Comparison of ENCODE assay signal across 26 mouse cellular contexts in genomic region chr11:15096900-15097299, GRCm38 (mm10).
DNase-seq lines count a peak whose midpoint lies in the region; ATAC-seq and TF ChIP-seq lines count a peak whose summit lies in the region.
"Had no signal": no experiment of that assay in that cellular context is flagged by ENCODE, and none has a peak within 500 bp of the region (broad histone marks: within the 10 kb centered on the region; RNA-seq: fewer than 3 reads in every experiment).

No protein-coding gene starts in this region.

- H3K4me1 ChIP-seq in liver, embryonic 13.5 days (replicated peaks) = no peaks in the 10 kb centered on the region
- H3K4me1 ChIP-seq in liver, postnatal 0 days (ENCODE audit: insufficient read depth) = no peaks in the 10 kb centered on the region
- peaks cover 6 to 20% of the 10 kb centered on the region in 2 experiments for H3K4me1 ChIP-seq in MEL (ENCODE audit: control insufficient read depth in 1 of 2, insufficient read depth in 2 of 2, low read length in 2 of 2)
- H3K4me1 ChIP-seq: embryonic facial prominence, embryonic 12.5 days; embryonic facial prominence, embryonic 15.5 days; heart, embryonic 10.5 days; heart, embryonic 13.5 days had no signal

- TF ChIP-seq RAD21 in MEL (IDR thresholded peaks at IDR 0.05; ENCODE audit: low read depth, low read length) = no peak; the same call in 1 of the 2 replicates

- H3K4me3 ChIP-seq in liver, embryonic 13.5 days (replicated peaks) = no peak overlapping the region
- H3K4me3 ChIP-seq in liver, postnatal 0 days (ENCODE audit: low read depth, low read length) = no peak overlapping the region
- no peak overlapping the region for H3K4me3 ChIP-seq in MEL (ENCODE audit: control insufficient read depth in 1 of 2, insufficient read depth in 1 of 2, low read depth in 2 of 2, low read length in 2 of 2)
- H3K4me3 ChIP-seq: embryonic facial prominence, embryonic 12.5 days; embryonic facial prominence, embryonic 15.5 days; gastrocnemius, adult 2 months; heart, embryonic 10.5 days; heart, embryonic 13.5 days had no signal

- H3K9ac ChIP-seq in liver, embryonic 13.5 days = no peak overlapping the region
- H3K9ac ChIP-seq in liver, postnatal 0 days (replicated peaks) = no peak overlapping the region
- no peak overlapping the region for H3K9ac ChIP-seq in MEL (ENCODE audit: control insufficient read depth, low read depth, low read length, poor library complexity, severe bottlenecking)
- H3K9ac ChIP-seq: embryonic facial prominence, embryonic 12.5 days; embryonic facial prominence, embryonic 15.5 days; forebrain, postnatal 0 days; heart, embryonic 13.5 days had no signal

- DNase-seq in liver, embryonic 13.5 days = no peak
- DNase-seq in liver, postnatal 0 days = no peak
- peak; percentile 77 for DNase-seq in MEL (ENCODE audit: low read depth, low spot score)
- peak; percentile 15 for DNase-seq in c-Kit-positive CD71-positive TER-119-negative erythroid progenitor cells, embryonic 14.5 days (ENCODE audit: low read depth)
- DNase-seq in lung, postnatal 14 days = no peak
- no peak for DNase-seq in lung, postnatal 36 days
- DNase-seq in heart, adult 8-10 months (ENCODE audit: low spot score) = no peak
- DNase-seq: adrenal gland, adult 2 months; adrenal gland, postnatal 14 days; cerebellum, adult 18-20 months; cerebellum, adult 9-11 months; cerebellum, postnatal 25 days; forebrain, postnatal 0 days; gastrocnemius, adult 2 months; gastrocnemius, postnatal 14 days; heart, adult 18-20 months; heart, postnatal 14 days; heart, postnatal 4 days had no signal

- no peak overlapping the region for H3K27ac ChIP-seq in liver, embryonic 13.5 days
- H3K27ac ChIP-seq in liver, postnatal 0 days (ENCODE audit: low read depth) = no peak overlapping the region
- peak overlapping the region; percentile 71 for H3K27ac ChIP-seq in MEL (ENCODE audit: control insufficient read depth, low read depth, low read length)
- H3K27ac ChIP-seq: embryonic facial prominence, embryonic 12.5 days; embryonic facial prominence, embryonic 15.5 days; gastrocnemius, adult 2 months; heart, embryonic 10.5 days; heart, embryonic 13.5 days had no signal

- no peaks in the 10 kb centered on the region for H3K27me3 ChIP-seq in liver, embryonic 13.5 days
- H3K27me3 ChIP-seq in liver, postnatal 0 days (ENCODE audit: insufficient read depth, low read length) = no peaks in the 10 kb centered on the region
- H3K27me3 ChIP-seq in MEL (ENCODE audit: control insufficient read depth in 1 of 2, insufficient read depth in 2 of 2, low read length in 2 of 2) = no peaks in the 10 kb centered on the region
- H3K27me3 ChIP-seq: embryonic facial prominence, embryonic 12.5 days; embryonic facial prominence, embryonic 15.5 days; heart, embryonic 13.5 days had no signal

- H3K4me2 ChIP-seq in liver, embryonic 13.5 days = no peak overlapping the region
- H3K4me2 ChIP-seq in liver, postnatal 0 days (ENCODE audit: low read depth, low read length) = no peak overlapping the region
- H3K4me2 ChIP-seq: embryonic facial prominence, embryonic 12.5 days; embryonic facial prominence, embryonic 15.5 days; heart, embryonic 13.5 days had no signal

- H3K36me3 ChIP-seq in liver, embryonic 13.5 days = no peaks in the 10 kb centered on the region
- H3K36me3 ChIP-seq in liver, postnatal 0 days (replicated peaks; ENCODE audit: insufficient read depth, low read length) = no peaks in the 10 kb centered on the region
- peaks cover 0 to 16% of the 10 kb centered on the region in 2 experiments; a peak in 2 of 4 replicates for H3K36me3 ChIP-seq in MEL (ENCODE audit: control insufficient read depth in 1 of 2, insufficient read depth in 2 of 2, low read length in 2 of 2)
- H3K36me3 ChIP-seq: embryonic facial prominence, embryonic 12.5 days; embryonic facial prominence, embryonic 15.5 days; heart, embryonic 10.5 days; heart, embryonic 13.5 days had no signal

- no peak for TF ChIP-seq CTCF in liver, postnatal 0 days (IDR thresholded peaks at IDR 0.05; ENCODE audit: low read depth)
- no peak for TF ChIP-seq CTCF in MEL (IDR thresholded peaks at IDR 0.05 in 2 of 3, conservative IDR thresholded peaks at IDR 0.05 in 1 of 3; ENCODE audit: control insufficient read depth in 1 of 3, insufficient read depth in 1 of 3, low read depth in 2 of 3, low read length in 3 of 3, poor library complexity in 1 of 3, severe bottlenecking in 1 of 3)

- no peaks in the 10 kb centered on the region for H3K9me3 ChIP-seq in liver, embryonic 13.5 days (replicated peaks)
- no peaks in the 10 kb centered on the region for H3K9me3 ChIP-seq in liver, postnatal 0 days (ENCODE audit: low read length)
- no peaks in the 10 kb centered on the region for H3K9me3 ChIP-seq in MEL (replicated peaks; ENCODE audit: insufficient read depth, low read length)
- H3K9me3 ChIP-seq: embryonic facial prominence, embryonic 12.5 days; embryonic facial prominence, embryonic 15.5 days; heart, embryonic 10.5 days; heart, embryonic 13.5 days had no signal

- TF ChIP-seq POLR2A in MEL (IDR thresholded peaks at IDR 0.05; ENCODE audit: control insufficient read depth in 1 of 2, insufficient read depth in 1 of 2, low read depth in 1 of 2, low read length in 2 of 2, poor library complexity in 1 of 2) = no peak

- no peaks in the 10 kb centered on the region for H3K79me2 ChIP-seq in MEL (ENCODE audit: control insufficient read depth, insufficient read depth, low read length, poor library complexity)

- TF ChIP-seq EP300 in liver, postnatal 0 days (IDR thresholded peaks at IDR 0.05; ENCODE audit: low read depth) = no peak
- TF ChIP-seq EP300 in MEL (IDR thresholded peaks at IDR 0.05; ENCODE audit: low read depth in 1 of 2, low read length in 2 of 2) = peak; percentile 98 to 99

- ATAC-seq in liver, embryonic 13.5 days (ENCODE audit: low read depth) = peak; percentile 58; the same call in 1 of the 2 replicates
- ATAC-seq in liver, postnatal 0 days = no peak
- peak; percentile 57 for ATAC-seq in megakaryocyte progenitor cell, adult 5-6 weeks (replicated peaks; ENCODE audit: poor library complexity)
- ATAC-seq: CD4-positive, CD25-positive, alpha-beta regulatory T cell, adult 4 months; forebrain, embryonic 14.5 days; forebrain, postnatal 0 days; hindbrain, embryonic 16.5 days had no signal

TF ChIP-seq in MEL, 35 proteins besides CTCF, POLR2A, EP300 and RAD21 (continues in another document):
- no peak for TF ChIP-seq GABPA (IDR thresholded peaks at IDR 0.05; ENCODE audit: low read depth, low read length)
- TF ChIP-seq E2F4 (IDR thresholded peaks at IDR 0.05; ENCODE audit: borderline replicate concordance, low read depth, low read length) = no peak
- peak; percentile 96 for TF ChIP-seq ZNF384 (IDR thresholded peaks at IDR 0.05; ENCODE audit: low read depth, low read length)
- TF ChIP-seq CHD1 (IDR thresholded peaks at IDR 0.05; ENCODE audit: low read depth, low read length) = no peak
- peak; percentile 83 for TF ChIP-seq SIN3A (IDR thresholded peaks at IDR 0.05; ENCODE audit: low read length)
- no peak for TF ChIP-seq ZMIZ1 (IDR thresholded peaks at IDR 0.05; ENCODE audit: low read depth, low read length)
- peak; percentile 98 for TF ChIP-seq GATA1 (IDR thresholded peaks at IDR 0.05; ENCODE audit: low read depth, low read length)
- no peak for TF ChIP-seq ELF1 (IDR thresholded peaks at IDR 0.05; ENCODE audit: low read depth, low read length)
- TF ChIP-seq USF1 (IDR thresholded peaks at IDR 0.05; ENCODE audit: low read depth, low read length) = peak; percentile 35; the same call in 1 of the 2 replicates
- TF ChIP-seq USF2 (IDR thresholded peaks at IDR 0.05; ENCODE audit: borderline replicate concordance in 1 of 2, insufficient read depth in 1 of 2, low read depth in 1 of 2, low read length in 2 of 2) = no peak
- TF ChIP-seq TBP (IDR thresholded peaks at IDR 0.05; ENCODE audit: low read depth, low read length) = no peak
- peak; percentile 77; the same call in 1 of the 2 replicates for TF ChIP-seq MEF2A (IDR thresholded peaks at IDR 0.05; ENCODE audit: extremely low read depth, insufficient replicate concordance, low read depth, low read length, poor library complexity, severe bottlenecking)
- peak; percentile 27; the same call in 1 of the 2 replicates for TF ChIP-seq MAFK (IDR thresholded peaks at IDR 0.05; ENCODE audit: borderline replicate concordance, low read depth, low read length)
- TF ChIP-seq UBTF (IDR thresholded peaks at IDR 0.05; ENCODE audit: borderline replicate concordance, insufficient read depth, low read depth, low read length) = no peak
- TF ChIP-seq NELFE (IDR thresholded peaks at IDR 0.05; ENCODE audit: low read depth, low read length) = no peak
- no peak for TF ChIP-seq POLR2AphosphoS2 (IDR thresholded peaks at IDR 0.05; ENCODE audit: low read length)
- TF ChIP-seq RCOR1 (IDR thresholded peaks at IDR 0.05; ENCODE audit: low read depth, low read length) = peak; percentile 79
- TF ChIP-seq BHLHE40 (IDR thresholded peaks at IDR 0.05; ENCODE audit: borderline replicate concordance, low read depth, low read length) = peak; percentile 29; the same call in 1 of the 2 replicates
- TF ChIP-seq ZKSCAN1 (IDR thresholded peaks at IDR 0.05; ENCODE audit: low read depth, low read length) = no peak
- peak; percentile 39; the same call in 1 of the 2 replicates for TF ChIP-seq CHD2 (IDR thresholded peaks at IDR 0.05; ENCODE audit: low read length)
- no peak for TF ChIP-seq MXI1 (IDR thresholded peaks at IDR 0.05; ENCODE audit: low read depth, low read length)
- peak; percentile 91 for TF ChIP-seq MYB (IDR thresholded peaks at IDR 0.05; ENCODE audit: low read depth, low read length)
- TF ChIP-seq TCF12 (IDR thresholded peaks at IDR 0.05; ENCODE audit: low read depth, low read length) = peak; percentile 96
- TF ChIP-seq NRF1 (IDR thresholded peaks at IDR 0.05; ENCODE audit: insufficient read depth, low read depth, low read length, poor library complexity, severe bottlenecking) = no peak
- TF ChIP-seq JUND (IDR thresholded peaks at IDR 0.05; ENCODE audit: low read depth, low read length) = no peak
- TF ChIP-seq HCFC1 (IDR thresholded peaks at IDR 0.05; ENCODE audit: low read depth, low read length) = peak; percentile 47; the same call in 1 of the 2 replicates
- TF ChIP-seq ETS1 (IDR thresholded peaks at IDR 0.05; ENCODE audit: low read depth, low read length) = peak; percentile 89
- no peak for TF ChIP-seq MAZ (IDR thresholded peaks at IDR 0.05; ENCODE audit: low read depth, low read length)
- TF ChIP-seq MYC (IDR thresholded peaks at IDR 0.05; ENCODE audit: low read depth, low read length) = peak; percentile 45; the same call in 1 of the 2 replicates
- peak; percentile 53 for TF ChIP-seq TAL1 (IDR thresholded peaks at IDR 0.05; ENCODE audit: low read length)
- no peak for TF ChIP-seq KAT2A (conservative IDR thresholded peaks at IDR 0.05; ENCODE audit: low read depth, low read length)
- TF ChIP-seq ZC3H11A (IDR thresholded peaks at IDR 0.05; ENCODE audit: low read depth, low read length) = 0 out of 2 replicates have a peak, but pooled peaks have one; percentile 23
- no peak for TF ChIP-seq SMC3 (IDR thresholded peaks at IDR 0.05; ENCODE audit: low read depth, low read length)

Comparison
In these comparisons a context has a peak if more than half of its experiments do, and no peak if none do; other contexts are left out.
1. DNase-seq: peak in MEL (single experiment) and c-Kit-positive CD71-positive TER-119-negative erythroid progenitor cells, embryonic 14.5 days (single experiment); none in liver, embryonic 13.5 days (single experiment), liver, postnatal 0 days (single experiment), lung, postnatal 14 days (single experiment), lung, postnatal 36 days (single experiment) and heart, adult 8-10 months (single experiment).